Mouse (Mus musculus) embryo, embryonic 10.5 days (tissue): Measurements from ENCODE around the gene Mrpl24.

ENCODE experiments used
- DNase-seq: peaks from one replicate; pipeline ENCODE4 v3.0.0-alpha.2; 2015; ENCODE audit warnings: low spot score

Gene Mrpl24

GRCm38 (mm10) chr3:87910573-87911141 lies 8.6 kb upstream of the Mrpl24 start:
- peak; percentile 90 for DNase-seq

GRCm38 (mm10) chr3:87913491-87913890 lies 5.8 kb upstream of the Mrpl24 start:
- DNase-seq = no peak

- no peak for DNase-seq
These were observed 5.4 kb upstream of the Mrpl24 start for GRCm38 (mm10) chr3:87913891-87914290.

- DNase-seq = no peak
These were observed 2.3 kb upstream of the Mrpl24 start for GRCm38 (mm10) chr3:87916990-87917389.

DNA sequence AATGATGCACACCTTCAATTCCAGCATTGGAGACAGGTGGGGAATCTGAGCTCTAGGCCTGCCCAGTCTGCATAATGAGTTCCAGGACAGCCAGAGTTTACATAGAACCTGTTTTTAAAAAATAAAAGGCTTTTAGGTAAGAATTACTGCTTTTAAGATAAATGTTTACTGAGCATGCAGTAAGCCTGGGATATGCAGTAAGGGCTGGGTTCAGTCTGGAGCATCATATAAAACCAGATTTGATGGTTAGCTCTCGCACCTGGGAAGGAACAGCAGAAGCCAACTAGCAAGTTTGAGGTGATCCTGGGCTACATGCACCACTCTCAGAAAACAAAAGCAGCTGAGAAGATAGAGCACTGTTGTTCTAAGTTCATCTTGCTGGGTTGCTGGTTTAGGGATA lies 755 bp upstream of the Mrpl24 start:
- DNase-seq = no peak

DNA sequence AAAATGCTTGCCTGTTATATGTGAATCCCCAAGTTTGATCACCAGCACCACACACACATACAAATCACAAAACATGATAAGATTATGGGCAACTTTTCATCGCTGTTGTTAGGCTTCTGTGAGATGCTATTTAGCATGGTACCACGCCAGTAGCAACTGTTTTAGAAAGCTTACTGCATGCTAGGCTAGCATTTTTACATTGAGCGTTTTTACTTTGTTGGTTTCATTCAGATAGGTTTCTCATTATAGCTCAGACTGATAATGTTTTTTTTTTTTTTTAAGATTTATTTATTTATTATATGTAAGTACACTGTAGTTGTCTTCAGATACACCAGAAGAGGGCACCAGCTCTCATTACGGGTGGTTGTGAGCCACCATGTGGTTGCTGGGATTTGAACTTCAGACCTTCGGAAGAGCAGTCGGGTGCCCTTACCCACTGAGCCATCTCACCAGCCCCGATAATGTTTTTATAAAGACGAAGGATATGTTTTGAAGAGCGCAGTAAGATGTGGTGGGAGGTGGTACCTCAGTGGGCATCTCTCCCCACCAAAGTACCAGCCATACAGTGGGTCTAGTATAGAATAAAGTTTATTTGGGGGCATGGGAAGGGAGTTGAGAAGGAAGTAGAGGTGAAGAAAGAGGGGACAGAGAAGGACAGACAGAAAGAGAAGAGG lies 1.1 kb downstream of the Mrpl24 start:
- no peak for DNase-seq

- DNase-seq = no peak
These were observed 5.7 kb downstream of the Mrpl24 start for GRCm38 (mm10) chr3:87924996-87925395.

- DNase-seq = no peak
These were observed 8.1 kb downstream of the Mrpl24 start for GRCm38 (mm10) chr3:87927452-87927851.

DNA sequence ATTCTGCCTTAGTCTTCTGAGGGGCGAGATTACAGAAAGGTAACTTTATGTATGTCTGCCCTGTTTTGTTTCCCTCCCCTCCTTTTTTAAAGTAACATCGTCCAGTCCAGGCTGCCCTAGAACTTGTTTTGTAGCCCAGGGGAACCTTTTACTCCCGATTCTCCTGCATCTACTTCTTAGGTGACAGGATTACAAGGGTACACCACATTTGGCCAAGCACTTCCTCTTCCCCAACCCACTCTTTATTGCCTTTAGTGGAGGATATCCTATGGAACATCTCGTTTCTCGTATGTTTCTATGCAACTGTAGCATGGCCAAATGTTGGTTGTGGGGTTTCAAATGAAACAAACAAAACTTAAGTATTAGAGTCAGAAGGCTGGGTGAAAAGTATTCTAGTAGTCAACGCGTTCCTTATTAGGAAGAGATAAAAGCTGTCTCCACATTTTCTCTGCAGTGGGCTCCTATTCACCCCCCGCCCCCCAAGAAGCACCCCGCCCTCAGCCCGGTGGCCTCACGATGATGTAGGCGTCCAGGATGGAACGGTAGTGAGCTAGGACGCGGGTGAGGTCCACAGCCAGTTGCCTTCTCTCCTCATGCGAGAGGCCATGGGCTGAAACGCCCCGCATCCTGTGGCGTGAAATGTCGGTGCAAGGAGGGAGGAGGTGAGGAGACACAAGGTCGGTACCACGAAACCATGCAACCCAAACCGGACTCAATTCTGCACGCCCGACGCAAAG lies 10.2 kb downstream of the Mrpl24 start:
- no peak for DNase-seq

- peak; percentile 98 for DNase-seq
These were observed 10.9 kb downstream of the Mrpl24 start, which contains the start of the genes Isg20l2 and Rrnad1 for GRCm38 (mm10) chr3:87930078-87930795. Isg20l2 (plus strand) TSS chr3:87930314. Rrnad1 (minus strand) TSS chr3:87930717.

GRCm38 (mm10) chr3:87934026-87934425 lies 14.7 kb downstream of the Mrpl24 start:
- DNase-seq = no peak

DNA sequence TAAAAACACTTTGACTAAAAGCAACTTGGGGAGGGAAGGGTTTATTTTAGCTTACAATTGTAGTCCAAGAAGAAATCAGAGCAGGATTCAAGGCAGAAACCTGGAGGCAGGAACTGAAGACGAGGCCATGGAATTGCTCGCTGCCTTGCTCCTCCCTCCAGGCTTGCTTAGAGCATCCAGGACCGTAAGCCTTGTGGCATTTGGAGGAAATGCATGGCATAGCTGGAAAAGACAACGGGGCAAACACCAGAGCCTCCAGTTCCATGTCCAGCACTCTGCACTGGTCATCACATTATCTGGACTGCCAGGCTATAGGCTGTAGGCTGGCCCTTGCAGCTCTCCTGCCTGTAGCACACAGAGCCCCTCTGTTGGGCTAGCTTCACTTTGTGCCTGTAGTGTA lies 15.2 kb downstream of the Mrpl24 start:
- no peak for DNase-seq

- DNase-seq = no peak
These were observed 15.9 kb downstream of the Mrpl24 start for GRCm38 (mm10) chr3:87935201-87935600.

- peak; percentile 92 for DNase-seq
These were observed 16.5 kb downstream of the Mrpl24 start for GRCm38 (mm10) chr3:87935776-87936175.

- DNase-seq = no peak
These were observed 21.3 kb downstream of the Mrpl24 start for GRCm38 (mm10) chr3:87940611-87941010.

GRCm38 (mm10) chr3:87942471-87942870 lies 23.2 kb downstream of the Mrpl24 start:
- no peak for DNase-seq

DNA sequence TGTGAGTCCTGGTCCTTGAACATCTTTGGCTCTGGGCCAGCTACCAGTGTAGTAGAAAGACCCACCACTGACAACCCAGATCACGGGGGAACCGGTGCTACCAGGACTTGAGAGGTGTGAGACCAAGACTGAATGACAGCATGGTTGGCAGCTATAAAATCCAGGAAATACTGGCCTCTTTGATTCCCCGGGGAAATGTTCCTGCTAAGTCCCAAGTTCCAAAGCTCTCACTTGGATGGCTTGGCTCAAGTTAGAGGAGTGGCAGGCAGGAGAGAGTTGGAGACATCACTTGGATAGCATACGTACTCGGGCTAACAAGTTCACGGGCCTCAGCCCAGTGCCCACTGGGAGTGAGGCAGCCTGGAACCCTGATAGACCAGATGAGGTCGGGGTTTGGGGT lies 24.3 kb downstream of the Mrpl24 start:
- DNase-seq = no peak

- peak; percentile 42 for DNase-seq
These were observed 25.7 kb downstream of the Mrpl24 start for GRCm38 (mm10) chr3:87944838-87945600.

DNA sequence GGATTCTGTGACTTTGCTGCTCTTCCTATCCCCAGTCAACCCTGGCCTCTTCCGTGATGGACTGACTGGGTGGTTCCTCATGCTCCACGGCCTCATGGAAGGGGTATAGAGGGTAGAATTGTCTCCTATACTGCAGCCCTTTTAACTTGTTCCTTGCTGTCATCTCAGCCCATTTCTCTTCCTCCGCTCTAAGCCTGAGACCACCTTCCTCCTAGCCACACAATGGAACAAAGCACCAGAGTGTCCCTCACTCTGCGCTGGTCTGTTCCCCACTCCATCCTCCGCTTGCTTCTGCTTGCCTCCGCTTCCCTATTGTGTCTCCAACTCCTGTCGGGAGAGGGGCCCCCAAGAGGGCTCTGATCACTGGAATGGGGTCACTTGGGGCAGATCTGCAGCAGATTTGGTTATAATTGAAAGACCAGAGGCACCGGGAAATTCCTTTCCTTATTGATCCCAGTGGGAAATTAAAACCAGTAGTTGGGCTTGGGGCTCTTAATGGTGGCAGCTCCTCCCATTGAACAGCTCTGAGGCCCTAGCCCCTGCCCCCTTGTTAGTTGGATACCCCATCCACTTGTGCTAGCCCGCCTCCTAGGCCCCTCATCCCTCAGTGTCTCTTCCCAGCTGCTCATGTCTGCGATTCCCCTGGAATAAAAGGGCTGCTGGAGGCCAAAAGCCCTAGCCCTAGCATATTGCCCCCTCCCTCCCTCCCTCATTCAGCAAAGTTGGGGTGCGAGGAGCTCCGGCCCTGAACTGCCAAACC lies 26.7 kb downstream of the Mrpl24 start:
- DNase-seq = peak; percentile 71

DNA sequence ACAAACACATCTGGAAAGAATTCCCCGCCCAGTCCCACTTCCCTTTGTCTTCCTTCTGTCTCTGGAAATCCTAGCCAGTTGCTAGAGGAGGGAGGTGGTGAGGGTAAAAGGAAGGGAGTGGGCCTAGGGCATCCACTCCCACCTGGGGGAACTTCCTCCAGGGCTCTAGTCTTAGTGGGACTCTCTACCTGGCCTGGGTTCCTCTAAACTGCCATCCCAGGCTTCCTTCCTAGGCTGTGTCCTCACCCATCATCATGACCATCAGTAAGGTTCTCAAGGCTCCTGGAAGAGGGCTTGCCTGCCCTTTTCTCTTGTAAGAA lies 27.2 kb downstream of the Mrpl24 start:
- DNase-seq = peak; percentile 59
